Mouse (Mus musculus) hindbrain, embryonic 16.5 days (tissue): ENCODE measurements around the gene Fbxo47. TPM values are rescaled to one million over a fixed set of nuclear protein-coding genes. Genes with fewer than 3 reads are reported as not detected.
A peak's percentile ranks its signal among the peaks of the same experiment; 100 is the strongest.

Experiments used
- ATAC-seq: fragments of 200-750 bp; cut with Nextera tagmentation; 2 replicates; pipeline ENCODE4 v1.8.0; 2017; ENCODE audit warnings: moderate TSS enrichment, moderate library complexity
- H3K27ac ChIP-seq: fragments of 300-500 bp; sonication (generic); 2 replicates; pipeline ENCODE4 v1.5.1; 2014; ENCODE audit warnings: low read depth, mild to moderate bottlenecking, control low read depth, low read length, moderate library complexity
- H3K27me3 ChIP-seq: fragments of 300-500 bp; sonication (generic); replicated peaks from 2 replicates; pipeline ENCODE4 v1.6.1; 2014; ENCODE audit warnings: low read length; ENCODE audit not compliant: control insufficient read depth, insufficient read depth
- H3K36me3 ChIP-seq: fragments of 300-500 bp; sonication (generic); 2 replicates; pipeline ENCODE4 v1.6.1; 2014; ENCODE audit warnings: mild to moderate bottlenecking, low read length, moderate library complexity, mixed read lengths; ENCODE audit not compliant: control insufficient read depth, insufficient read depth
- H3K4me1 ChIP-seq: fragments of 300-500 bp; sonication (generic); 2 replicates; pipeline ENCODE4 v1.6.1; 2014; ENCODE audit warnings: low read depth, low read length; ENCODE audit not compliant: control insufficient read depth, insufficient read depth
- H3K4me2 ChIP-seq: fragments of 300-500 bp; sonication (generic); 2 replicates; pipeline ENCODE4 v1.6.1; 2014; ENCODE audit warnings: mild to moderate bottlenecking, low read length, control low read depth, moderate library complexity
- H3K4me3 ChIP-seq: fragments of 300-500 bp; sonication (generic); 2 replicates; pipeline ENCODE4 v1.5.1; 2014; ENCODE audit warnings: mild to moderate bottlenecking, low read length, control low read depth, moderate library complexity
- H3K9ac ChIP-seq: fragments of 300-500 bp; sonication (generic); 2 replicates; pipeline ENCODE4 v1.6.1; 2014; ENCODE audit warnings: low read depth, mild to moderate bottlenecking, control low read depth, low read length, moderate library complexity
- H3K9me3 ChIP-seq: fragments of 300-500 bp; sonication (generic); 2 replicates; pipeline ENCODE4 v1.6.1; 2014; ENCODE audit warnings: mild to moderate bottlenecking, low read length, moderate library complexity; ENCODE audit not compliant: control insufficient read depth
- WGBS: fragments of 180-500 bp; shearing (Covaris S2); extraction: QIAGEN DNeasy Blood & Tissue Kit; methylation state at CpG from one replicate; pipeline ENCODE4 v1.1.7; 2014; 5-methylcytosine and 5-hydroxymethylcytosine counted together
- polyA plus RNA-seq: library from polyadenylated mRNA; unstranded; fragments of >200 nt; fragmentation: Nextera tagmentation; extraction: Ambion mirVana; gene quantifications from 2 replicates; pipeline ENCODE4 v1.2.1, GENCODE M21; 2015

The Fbxo47 gene
- polyA plus RNA-seq, 1 experiment from 2014 or later, result 0.43 TPM

GRCm38 (mm10) chr11:97821401-97822064 lies 62.4 kb downstream of the Fbxo47 start:
- ATAC-seq, result no peak
- H3K4me1 ChIP-seq, result peaks cover 23% of the 10 kb centered on the region
- H3K9ac ChIP-seq, result no peak overlapping the region
- WGBS, result 89% methylated on average over 8 of the region's 8 CpGs
- no peak overlapping the region for H3K4me2 ChIP-seq
- peaks cover 16% of the 10 kb centered on the region for H3K36me3 ChIP-seq
- H3K27me3 ChIP-seq, result no peaks in the 10 kb centered on the region
- H3K9me3 ChIP-seq, result no peaks in the 10 kb centered on the region
- H3K4me3 ChIP-seq, result no peak overlapping the region
- H3K27ac ChIP-seq, result no peak overlapping the region

- 52% methylated on average over 4 of the region's 4 CpGs for WGBS
- Histone ChIP-seq H3K9me3 (no peaks in the 10 kb centered on the region), H3K4me1 (peaks cover 23% of the 10 kb centered on the region), H3K9ac (no peak overlapping the region), H3K27me3 (no peaks in the 10 kb centered on the region), H3K36me3 (peaks cover 14% of the 10 kb centered on the region), H3K27ac (no peak overlapping the region), H3K4me2 (no peak overlapping the region), H3K4me3 (no peak overlapping the region)
- no peak for ATAC-seq
These were observed 63.1 kb downstream of the Fbxo47 start for GRCm38 (mm10) chr11:97820840-97821239.

- Histone ChIP-seq H3K27ac (no peak overlapping the region), H3K4me2 (no peak overlapping the region), H3K27me3 (no peaks in the 10 kb centered on the region), H3K4me3 (no peak overlapping the region), H3K4me1 (peaks cover 23% of the 10 kb centered on the region), H3K36me3 (peaks cover 10% of the 10 kb centered on the region), H3K9ac (no peak overlapping the region), H3K9me3 (no peaks in the 10 kb centered on the region)
- ATAC-seq, result no peak
- WGBS, result 76% methylated on average over 5 of the region's 5 CpGs
These were observed 64.0 kb downstream of the Fbxo47 start for GRCm38 (mm10) chr11:97819923-97820322.

GRCm38 (mm10) chr11:97819102-97819501 lies 64.9 kb downstream of the Fbxo47 start:
- 54% methylated on average over 4 of the region's 4 CpGs for WGBS
- no peaks in the 10 kb centered on the region for H3K27me3 ChIP-seq
- H3K9me3 ChIP-seq, result no peaks in the 10 kb centered on the region
- no peak for ATAC-seq
- no peak overlapping the region for H3K4me3 ChIP-seq
- H3K4me1 ChIP-seq, result peaks cover 23% of the 10 kb centered on the region
- H3K4me2 ChIP-seq, result no peak overlapping the region
- H3K9ac ChIP-seq, result no peak overlapping the region; the same call in 1 of the 2 replicates
- peak overlapping the region; percentile 60 for H3K27ac ChIP-seq
- H3K36me3 ChIP-seq, result peaks cover 13% of the 10 kb centered on the region

GRCm38 (mm10) chr11:97818571-97818970 lies 65.4 kb downstream of the Fbxo47 start:
- H3K4me3 ChIP-seq, result no peak overlapping the region
- H3K36me3 ChIP-seq, result peaks cover 13% of the 10 kb centered on the region
- peaks cover 29% of the 10 kb centered on the region for H3K4me1 ChIP-seq
- WGBS, result 15% methylated on average over 4 of the region's 4 CpGs
- H3K27me3 ChIP-seq, result no peaks in the 10 kb centered on the region
- peak; percentile 88 for ATAC-seq
- H3K9ac ChIP-seq, result 0 out of 2 replicates have a peak overlapping the region, but pooled peaks have one; percentile 27
- H3K9me3 ChIP-seq, result no peaks in the 10 kb centered on the region
- peak overlapping the region; percentile 60 for H3K27ac ChIP-seq
- no peak overlapping the region for H3K4me2 ChIP-seq

GRCm38 (mm10) chr11:97818003-97818402 lies 66.0 kb downstream of the Fbxo47 start:
- H3K9me3 ChIP-seq, result no peaks in the 10 kb centered on the region
- H3K9ac ChIP-seq, result no peak overlapping the region; the same call in 1 of the 2 replicates
- H3K4me2 ChIP-seq, result no peak overlapping the region
- H3K4me1 ChIP-seq, result peaks cover 34% of the 10 kb centered on the region
- 39% methylated on average over 6 of the region's 6 CpGs for WGBS
- no peak overlapping the region for H3K4me3 ChIP-seq
- H3K36me3 ChIP-seq, result peaks cover 13% of the 10 kb centered on the region
- no peaks in the 10 kb centered on the region for H3K27me3 ChIP-seq
- peak overlapping the region; percentile 60 for H3K27ac ChIP-seq
- ATAC-seq, result no peak

- H3K9ac ChIP-seq, result no peak overlapping the region
- H3K36me3 ChIP-seq, result peaks cover 13% of the 10 kb centered on the region
- H3K27ac ChIP-seq, result no peak overlapping the region
- WGBS, result 51% methylated on average over 5 of the region's 5 CpGs
- ATAC-seq, result no peak
- peaks cover 41% of the 10 kb centered on the region for H3K4me1 ChIP-seq
- no peak overlapping the region for H3K4me2 ChIP-seq
- no peaks in the 10 kb centered on the region for H3K27me3 ChIP-seq
- no peak overlapping the region for H3K4me3 ChIP-seq
- H3K9me3 ChIP-seq, result no peaks in the 10 kb centered on the region
These were observed 66.6 kb downstream of the Fbxo47 start for GRCm38 (mm10) chr11:97817379-97817778.

GRCm38 (mm10) chr11:97816916-97817315 lies 67.0 kb downstream of the Fbxo47 start:
- Histone ChIP-seq H3K27ac (no peak overlapping the region), H3K9me3 (no peaks in the 10 kb centered on the region), H3K9ac (no peak overlapping the region), H3K36me3 (peaks cover 13% of the 10 kb centered on the region), H3K4me3 (no peak overlapping the region), H3K4me1 (peaks cover 45% of the 10 kb centered on the region), H3K4me2 (no peak overlapping the region), H3K27me3 (no peaks in the 10 kb centered on the region)
- ATAC-seq, result no peak
- WGBS, result 62% methylated on average over 9 of the region's 9 CpGs

- H3K4me3 ChIP-seq, result no peak overlapping the region
- WGBS, result 71% methylated on average over 5 of the region's 5 CpGs
- H3K27me3 ChIP-seq, result no peaks in the 10 kb centered on the region
- peaks cover 13% of the 10 kb centered on the region for H3K36me3 ChIP-seq
- H3K9me3 ChIP-seq, result no peaks in the 10 kb centered on the region
- ATAC-seq, result no peak
- H3K9ac ChIP-seq, result no peak overlapping the region
- no peak overlapping the region for H3K27ac ChIP-seq
- peaks cover 50% of the 10 kb centered on the region for H3K4me1 ChIP-seq
- H3K4me2 ChIP-seq, result no peak overlapping the region
These were observed 67.8 kb downstream of the Fbxo47 start for GRCm38 (mm10) chr11:97816176-97816575.
